Mouse (Mus musculus) heart, adult 18-20 months (tissue): ENCODE results near the gene Zfhx3. TPM values are rescaled to one million over a fixed set of nuclear protein-coding genes. Genes with fewer than 3 reads are reported as not detected.

Experiments used
- DNase-seq, 2 experiments: peaks; one replicate each; pipeline ENCODE4 v3.0.0; 2021 to 2022; ENCODE audit warnings: mixed read lengths in 1 of 2
- total RNA-seq, 2 experiments: library from RNA; stranded (reverse); gene quantifications; 2 replicates each; pipeline ENCODE4 v1.2.3; 2021

Gene Zfhx3
- total RNA-seq, 2 experiments from 2014 or later, result 6.7 to 7.9 TPM

GRCm38 (mm10) chr8:108019651-108020050 is 77.2 kb downstream of the Zfhx3 start:
- no peak for DNase-seq

- DNase-seq, result no peak
Measured at GRCm38 (mm10) chr8:108022404-108022803, 80.0 kb downstream of the Zfhx3 start.

GRCm38 (mm10) chr8:108024331-108024730 is 81.9 kb downstream of the Zfhx3 start:
- no peak for DNase-seq

GRCm38 (mm10) chr8:108025249-108025648 is 82.8 kb downstream of the Zfhx3 start:
- DNase-seq, result no peak

- DNase-seq, result no peak
Measured at GRCm38 (mm10) chr8:108026557-108027440, 84.4 kb downstream of the Zfhx3 start.

DNA sequence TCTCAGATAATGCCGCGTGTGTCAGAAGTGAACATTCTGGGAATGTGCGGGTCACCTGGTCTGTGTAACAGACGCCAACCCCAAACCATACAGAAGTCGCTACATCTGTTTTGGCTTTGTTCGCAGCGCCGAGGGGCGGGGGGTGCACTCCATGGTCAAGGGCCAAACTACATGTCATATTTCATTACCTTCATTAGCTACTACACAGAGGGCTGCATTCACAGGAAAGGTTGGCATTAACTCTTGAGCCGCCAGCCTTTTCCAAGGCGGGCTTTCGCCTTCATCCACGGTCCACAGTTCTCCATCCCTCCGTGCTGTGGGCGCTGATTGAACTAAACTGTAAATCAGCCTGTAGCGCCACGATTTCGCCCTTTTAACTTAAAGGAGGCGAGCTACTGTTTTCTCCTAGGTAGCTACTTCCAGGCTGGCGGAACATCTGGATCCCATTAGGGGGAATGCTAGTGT is 85.1 kb downstream of the Zfhx3 start:
- no peak for DNase-seq

GRCm38 (mm10) chr8:108028440-108028839 is 86.0 kb downstream of the Zfhx3 start:
- no peak for DNase-seq

DNA sequence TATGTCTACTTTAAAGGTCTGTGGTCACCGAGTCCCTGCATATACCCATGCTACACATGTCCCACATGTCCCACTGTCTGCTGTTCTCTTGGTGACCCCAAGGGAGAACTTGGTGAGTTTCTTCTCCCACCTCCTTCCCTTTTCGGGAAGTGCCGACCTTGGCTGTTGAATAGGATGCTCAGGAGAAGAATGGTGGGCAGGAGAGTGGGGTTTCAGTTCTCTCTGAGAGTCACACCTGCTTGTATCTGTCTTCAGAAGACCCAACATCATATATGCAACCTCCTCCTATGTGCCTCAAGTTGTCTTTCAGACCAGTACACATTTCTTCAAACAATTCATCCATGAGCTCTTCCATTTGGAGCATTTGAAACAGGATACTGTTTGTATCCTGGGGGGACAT is 88.7 kb downstream of the Zfhx3 start:
- no peak for DNase-seq

DNA sequence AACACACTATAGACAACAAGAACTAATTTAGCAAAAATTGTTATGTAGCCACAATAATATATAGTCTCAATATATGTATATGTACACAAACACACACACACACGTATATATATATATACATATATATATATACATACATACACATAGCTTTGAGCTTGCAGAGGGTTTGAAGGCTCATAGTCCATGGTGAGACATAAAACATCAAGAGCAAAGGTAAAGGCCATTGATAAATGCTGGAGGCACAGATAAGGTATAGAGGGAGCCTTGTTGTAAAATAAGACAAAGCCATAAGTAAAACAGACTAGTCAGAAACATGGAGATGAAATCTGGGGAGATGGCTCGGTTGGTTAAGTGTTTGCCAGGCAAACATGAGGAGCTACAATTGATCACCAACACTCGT is 91.6 kb downstream of the Zfhx3 start:
- no peak for DNase-seq

DNA sequence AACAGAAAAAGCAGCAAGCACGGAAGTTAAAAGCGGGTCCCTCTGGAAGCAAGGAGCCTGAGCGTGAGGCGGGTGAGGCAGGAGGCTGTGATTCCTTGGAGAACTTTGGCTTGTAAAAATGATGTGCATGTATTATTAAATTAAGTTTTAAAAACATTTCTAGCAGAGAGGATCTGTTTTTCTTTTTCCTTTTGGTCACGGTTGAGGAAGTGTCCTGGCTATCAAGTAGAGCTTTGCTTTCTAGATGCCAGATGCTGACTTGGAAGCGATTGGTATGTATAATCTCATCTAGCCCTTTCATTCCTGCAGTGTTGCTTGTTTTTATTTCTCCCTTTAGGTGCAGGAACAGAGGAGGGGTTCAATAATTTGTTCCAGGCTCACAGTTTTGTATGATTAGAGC is 92.3 kb downstream of the Zfhx3 start:
- DNase-seq, result no peak

GRCm38 (mm10) chr8:108043618-108044017 is 101.2 kb downstream of the Zfhx3 start:
- no peak for DNase-seq

DNA sequence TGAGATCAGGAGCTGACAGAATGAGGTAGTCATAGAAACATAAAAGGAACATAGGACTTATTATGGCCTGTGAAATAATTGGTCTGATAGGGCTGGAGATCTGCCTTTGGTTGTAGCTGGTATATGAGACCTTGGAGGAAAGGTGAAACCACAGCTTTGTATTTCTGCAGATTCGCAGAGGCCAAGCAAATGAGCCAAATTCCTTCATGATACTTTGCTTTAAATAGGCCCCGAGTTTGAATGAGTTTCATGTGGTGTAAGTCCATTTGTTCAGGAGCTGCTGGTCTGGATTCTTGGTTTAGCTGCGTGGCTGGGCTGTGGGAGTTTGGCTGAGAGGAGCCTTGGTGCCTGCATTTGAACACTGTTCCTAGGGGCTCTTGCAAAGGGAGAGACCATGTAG is 101.7 kb downstream of the Zfhx3 start:
- no peak for DNase-seq

DNA sequence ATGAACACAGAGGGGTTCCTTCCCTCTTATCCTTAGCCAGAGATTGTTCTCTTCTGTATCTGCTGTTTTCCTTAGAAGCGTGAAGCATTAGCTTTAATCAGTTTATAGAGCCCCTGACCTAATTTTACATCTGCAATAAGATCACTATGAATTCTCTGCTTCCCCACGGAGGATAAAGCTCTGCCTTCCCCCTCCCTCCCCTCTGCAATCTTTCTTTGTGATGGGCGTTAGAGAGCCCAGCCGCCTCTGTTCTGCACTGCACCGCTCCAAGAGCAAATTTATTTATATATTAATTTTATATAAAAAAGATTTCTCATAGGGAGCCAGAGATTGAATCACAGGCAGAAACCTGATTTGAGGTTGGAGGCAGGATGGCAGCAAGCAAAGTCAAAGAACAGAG is 113.8 kb downstream of the Zfhx3 start:
- no peak for DNase-seq

DNA sequence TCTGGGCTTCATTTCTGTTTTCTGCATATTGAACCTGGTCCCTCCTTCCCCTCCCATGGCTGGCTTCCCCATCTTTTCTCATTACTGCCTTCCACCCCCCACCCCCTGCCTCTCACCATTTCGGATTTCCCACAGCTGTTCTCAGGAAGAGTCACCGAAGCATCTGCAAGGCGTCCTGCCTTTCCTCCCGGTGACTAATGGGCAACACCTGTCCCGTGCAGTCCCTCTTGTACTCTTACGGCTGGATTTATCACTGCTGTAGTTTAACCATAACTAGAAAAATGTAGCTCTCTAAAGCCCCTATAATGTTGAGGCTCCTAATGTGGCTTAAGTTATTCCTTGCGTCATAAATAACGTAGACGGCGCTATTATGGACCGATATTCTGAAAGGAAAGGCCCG is 119.5 kb downstream of the Zfhx3 start:
- DNase-seq, result no peak

GRCm38 (mm10) chr8:108067111-108067510 is 124.7 kb downstream of the Zfhx3 start:
- DNase-seq, result no peak

GRCm38 (mm10) chr8:108068195-108068594 is 125.8 kb downstream of the Zfhx3 start:
- no peak for DNase-seq

DNA sequence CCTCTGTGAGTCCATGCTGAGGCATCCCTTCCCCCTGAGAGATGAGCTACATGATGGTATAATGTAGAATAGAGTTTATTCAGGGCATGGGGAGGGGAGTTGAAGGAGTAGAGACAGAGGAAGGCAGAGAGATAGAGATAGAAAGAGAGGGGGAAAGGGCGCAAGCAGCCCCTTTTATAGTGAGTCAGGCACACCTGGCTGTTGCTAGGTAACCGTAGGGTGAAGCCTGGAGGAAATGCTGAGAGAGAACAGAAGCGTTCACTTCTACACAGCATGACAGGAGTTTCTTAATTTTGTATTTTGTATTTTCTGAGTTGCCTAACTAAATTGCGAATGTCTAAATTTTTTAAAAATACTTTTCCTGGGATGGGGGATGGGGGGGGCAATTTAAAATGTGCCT is 128.0 kb downstream of the Zfhx3 start:
- no peak for DNase-seq

- no peak for DNase-seq
Measured at GRCm38 (mm10) chr8:108072126-108072746, 129.8 kb downstream of the Zfhx3 start.

DNA sequence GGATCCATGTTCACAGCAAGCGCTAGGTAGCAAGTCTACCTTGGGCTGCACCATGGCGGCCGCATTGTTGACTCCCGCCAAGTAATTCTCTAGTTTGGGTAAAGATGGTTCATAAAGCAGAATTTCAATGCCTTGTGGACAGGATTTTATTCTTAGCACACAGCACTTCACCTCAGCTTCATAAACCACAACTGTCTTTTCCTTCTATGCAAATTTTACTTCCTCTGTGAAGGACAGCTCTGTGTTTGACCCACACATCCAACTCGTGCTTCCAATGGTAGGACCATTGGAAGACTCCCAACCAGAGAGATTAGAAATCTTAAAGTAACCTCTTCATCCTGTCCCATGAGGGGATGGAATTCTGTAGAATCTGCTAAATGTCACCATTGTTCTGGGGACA is 130.4 kb downstream of the Zfhx3 start:
- no peak for DNase-seq

GRCm38 (mm10) chr8:108075176-108075575 is 132.7 kb downstream of the Zfhx3 start:
- no peak for DNase-seq

- DNase-seq, result no peak
Measured at GRCm38 (mm10) chr8:108078726-108079125, 136.3 kb downstream of the Zfhx3 start.

DNA sequence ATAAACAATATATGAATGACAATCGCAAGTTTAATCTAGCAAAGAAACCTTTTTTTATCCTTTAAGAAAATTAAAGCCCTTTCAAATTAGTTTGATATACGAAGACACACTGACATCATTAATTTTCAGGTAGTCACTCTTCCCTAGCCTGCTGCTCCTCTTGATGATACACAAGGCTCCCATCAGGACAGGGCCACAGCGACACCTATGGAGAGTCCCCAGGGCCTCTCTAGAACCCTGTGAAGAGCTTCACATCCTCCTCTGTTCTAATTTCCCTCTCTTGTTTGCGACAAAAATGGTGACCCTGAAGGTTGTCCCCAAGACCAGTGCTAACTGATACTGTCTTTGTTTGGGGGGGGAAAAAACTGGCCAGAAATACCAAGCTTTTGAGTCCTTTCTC is 144.5 kb downstream of the Zfhx3 start:
- DNase-seq, result no peak

DNA sequence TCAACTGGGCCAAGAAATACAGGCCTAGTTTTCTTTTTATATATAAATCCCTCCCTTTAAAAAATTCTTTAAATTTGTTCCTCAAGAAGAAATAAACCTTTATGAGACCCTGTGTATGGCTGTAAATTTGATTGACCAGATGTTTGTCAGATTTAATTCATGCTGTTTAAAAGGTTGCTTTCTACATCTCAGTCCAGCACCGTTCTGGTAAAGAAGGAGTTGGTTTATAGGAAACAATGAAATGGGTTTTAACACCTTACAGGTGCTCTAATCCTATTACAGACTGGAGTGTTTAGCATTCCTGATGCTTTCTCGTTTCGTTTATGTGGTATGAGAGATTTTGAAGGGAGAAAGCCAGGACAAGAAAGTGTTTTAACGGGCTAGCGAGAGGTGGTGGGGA is 147.2 kb downstream of the Zfhx3 start:
- DNase-seq, result no peak

DNA sequence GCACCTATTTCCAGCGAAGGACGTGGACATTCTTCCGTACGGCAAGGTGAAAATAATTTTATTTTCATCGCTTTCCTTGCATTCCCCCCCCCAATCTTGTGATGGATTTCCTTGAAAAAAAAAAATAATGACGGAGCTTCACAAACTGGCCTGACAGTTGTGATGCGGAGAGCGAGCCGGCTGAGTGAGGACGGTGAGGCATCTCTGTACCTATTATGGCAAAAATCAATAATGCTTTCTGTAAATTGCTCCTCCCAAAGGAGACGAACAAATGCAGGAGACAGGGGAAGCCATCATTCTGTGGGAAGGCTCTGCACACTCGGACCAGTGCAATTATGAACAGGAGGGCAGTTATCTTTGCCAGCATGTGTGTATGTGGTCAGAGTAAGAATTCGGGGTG is 156.2 kb downstream of the Zfhx3 start:
- DNase-seq, result no peak
